Mouse (Mus musculus): Measurements from ENCODE around the gene Il1rap. TPM values are rescaled to one million over a fixed set of nuclear protein-coding genes. Genes with fewer than 3 reads are reported as not detected.

Il1rap gene
- polyA plus RNA-seq, 1 experiment = 1.0 TPM

DNA sequence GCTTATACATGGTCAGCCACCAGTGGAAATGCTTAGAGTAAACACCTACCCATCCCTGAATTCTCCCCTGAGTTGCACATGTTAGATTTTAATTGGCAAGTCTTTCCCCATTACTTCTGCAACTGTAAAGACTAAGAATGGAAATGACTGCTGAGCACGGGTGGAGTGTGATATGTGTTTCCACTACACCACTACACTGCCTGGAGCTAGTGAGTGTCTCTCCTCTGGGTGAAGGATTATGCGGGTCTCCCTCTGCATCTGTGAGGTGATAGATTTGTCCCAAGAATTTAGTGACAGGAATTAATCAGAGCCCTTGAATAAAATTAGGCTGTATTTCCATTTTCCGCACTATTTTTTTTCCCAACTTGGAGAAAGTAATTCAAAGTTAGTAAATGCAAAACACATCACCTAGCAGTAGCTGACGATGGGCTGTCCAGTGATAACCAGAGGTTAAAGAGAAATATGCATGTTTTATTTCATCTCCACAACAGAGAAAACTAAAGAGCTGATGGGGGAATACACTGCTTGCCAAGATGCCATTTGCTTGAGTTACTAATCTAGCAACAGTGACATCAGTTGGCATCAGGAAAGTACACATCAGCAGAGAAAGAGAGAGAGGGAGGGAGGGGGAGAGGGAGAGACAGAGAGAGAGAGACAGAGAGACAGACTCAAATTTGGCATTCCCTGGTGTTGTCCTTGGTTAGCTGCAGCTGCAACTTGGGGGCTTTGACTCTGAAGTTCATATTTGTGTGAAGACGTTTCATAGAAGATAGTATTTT lies 132.2 kb downstream of the Il1rap start:
- Histone ChIP-seq H3K27me3 (ENCODE audit: control insufficient read depth, insufficient read depth, insufficient read length) (no peaks in the 10 kb centered on the region), H3ac (ENCODE audit: control insufficient read depth, insufficient read length) (no peak overlapping the region), H3K36me3 (ENCODE audit: control insufficient read depth, insufficient read depth) (no peaks in the 10 kb centered on the region), H3K4me2 (ENCODE audit: low read depth) (no peak overlapping the region), H3K4me3 (no peak overlapping the region), H3K79me2 (ENCODE audit: control insufficient read depth, insufficient read depth) (no peaks in the 10 kb centered on the region)
- no peak for TF ChIP-seq POLR2AphosphoS2 (IDR thresholded peaks at IDR 0.05; ENCODE audit: insufficient read length, low read depth)
- no peak for TF ChIP-seq SRF (IDR thresholded peaks at IDR 0.05; ENCODE audit: control insufficient read depth, insufficient read length, low read depth)
- no peak for TF ChIP-seq POLR2A (IDR thresholded peaks at IDR 0.05; ENCODE audit: insufficient read length, low read depth)
- TF ChIP-seq MYOG (IDR thresholded peaks at IDR 0.05; ENCODE audit: control insufficient read depth in 1 of 3, insufficient read depth in 1 of 3, insufficient read length in 2 of 3, low read depth in 2 of 3) = no peak
- no peak for TF ChIP-seq USF1 (IDR thresholded peaks at IDR 0.05; ENCODE audit: low read depth)
- TF ChIP-seq E2F4 (IDR thresholded peaks at IDR 0.05; ENCODE audit: insufficient read depth) = no peak
- no peak for TF ChIP-seq CEBPB (IDR thresholded peaks at IDR 0.05; ENCODE audit: insufficient read depth, poor library complexity, severe bottlenecking)
- TF ChIP-seq TCF3 (IDR thresholded peaks at IDR 0.05; ENCODE audit: insufficient read length, low read depth) = no peak
- no peak for TF ChIP-seq MAX (IDR thresholded peaks at IDR 0.05; ENCODE audit: low read depth)
- no peak for TF ChIP-seq TCF12 (IDR thresholded peaks at IDR 0.05; ENCODE audit: insufficient read depth, poor library complexity, severe bottlenecking)
- no peak for TF ChIP-seq REST (IDR thresholded peaks at IDR 0.05; ENCODE audit: insufficient read depth, insufficient read length)

DNA sequence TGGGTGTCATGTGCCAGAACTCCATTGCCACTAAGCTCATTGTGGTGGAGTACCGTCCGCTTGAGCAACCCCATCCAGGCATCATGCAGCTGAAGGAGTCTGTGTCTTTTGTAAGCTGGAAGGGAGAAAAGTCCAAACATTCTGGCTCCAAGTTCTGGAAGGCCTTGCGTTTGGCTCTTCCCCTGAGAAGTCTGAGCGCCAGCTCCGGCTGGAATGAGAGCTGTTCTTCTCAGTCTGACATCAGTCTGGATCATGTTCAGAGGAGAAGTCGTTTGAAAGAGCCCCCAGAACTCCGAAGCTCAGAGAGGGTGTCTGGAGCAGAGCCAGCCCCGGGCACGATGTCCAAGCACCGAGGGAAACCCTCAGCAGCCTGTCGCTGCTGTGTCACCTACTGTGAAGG lies 141.0 kb downstream of the Il1rap start:
- Histone ChIP-seq H3K79me2 (ENCODE audit: control insufficient read depth, insufficient read depth) (no peaks in the 10 kb centered on the region), H3K4me2 (ENCODE audit: low read depth) (no peak overlapping the region), H3K4me3 (no peak overlapping the region), H3K36me3 (ENCODE audit: control insufficient read depth, insufficient read depth) (no peaks in the 10 kb centered on the region), H3ac (ENCODE audit: control insufficient read depth, insufficient read length) (no peak overlapping the region), H3K27me3 (ENCODE audit: control insufficient read depth, insufficient read depth, insufficient read length) (no peaks in the 10 kb centered on the region)
- TF ChIP-seq USF1 (IDR thresholded peaks at IDR 0.05; ENCODE audit: low read depth) = no peak
- no peak for TF ChIP-seq MAX (IDR thresholded peaks at IDR 0.05; ENCODE audit: low read depth)
- TF ChIP-seq TCF12 (IDR thresholded peaks at IDR 0.05; ENCODE audit: insufficient read depth, poor library complexity, severe bottlenecking) = no peak
- no peak for TF ChIP-seq MYOD1 (IDR thresholded peaks at IDR 0.05; ENCODE audit: control insufficient read depth in 1 of 3, insufficient read length in 2 of 3, low read depth in 2 of 3)
- no peak for TF ChIP-seq E2F4 (IDR thresholded peaks at IDR 0.05; ENCODE audit: insufficient read depth)
- no peak for TF ChIP-seq CEBPB (IDR thresholded peaks at IDR 0.05; ENCODE audit: insufficient read depth, poor library complexity, severe bottlenecking)
- TF ChIP-seq SRF (IDR thresholded peaks at IDR 0.05; ENCODE audit: control insufficient read depth, insufficient read length, low read depth) = no peak
- no peak for TF ChIP-seq REST (IDR thresholded peaks at IDR 0.05; ENCODE audit: insufficient read depth, insufficient read length)
- no peak for TF ChIP-seq POLR2A (IDR thresholded peaks at IDR 0.05; ENCODE audit: insufficient read length, low read depth)
- no peak for TF ChIP-seq TCF3 (IDR thresholded peaks at IDR 0.05; ENCODE audit: insufficient read length, low read depth)
- TF ChIP-seq MYOG (IDR thresholded peaks at IDR 0.05; ENCODE audit: control insufficient read depth in 1 of 3, insufficient read depth in 1 of 3, insufficient read length in 2 of 3, low read depth in 2 of 3) = no peak
- TF ChIP-seq POLR2AphosphoS2 (IDR thresholded peaks at IDR 0.05; ENCODE audit: insufficient read length, low read depth) = no peak

DNA sequence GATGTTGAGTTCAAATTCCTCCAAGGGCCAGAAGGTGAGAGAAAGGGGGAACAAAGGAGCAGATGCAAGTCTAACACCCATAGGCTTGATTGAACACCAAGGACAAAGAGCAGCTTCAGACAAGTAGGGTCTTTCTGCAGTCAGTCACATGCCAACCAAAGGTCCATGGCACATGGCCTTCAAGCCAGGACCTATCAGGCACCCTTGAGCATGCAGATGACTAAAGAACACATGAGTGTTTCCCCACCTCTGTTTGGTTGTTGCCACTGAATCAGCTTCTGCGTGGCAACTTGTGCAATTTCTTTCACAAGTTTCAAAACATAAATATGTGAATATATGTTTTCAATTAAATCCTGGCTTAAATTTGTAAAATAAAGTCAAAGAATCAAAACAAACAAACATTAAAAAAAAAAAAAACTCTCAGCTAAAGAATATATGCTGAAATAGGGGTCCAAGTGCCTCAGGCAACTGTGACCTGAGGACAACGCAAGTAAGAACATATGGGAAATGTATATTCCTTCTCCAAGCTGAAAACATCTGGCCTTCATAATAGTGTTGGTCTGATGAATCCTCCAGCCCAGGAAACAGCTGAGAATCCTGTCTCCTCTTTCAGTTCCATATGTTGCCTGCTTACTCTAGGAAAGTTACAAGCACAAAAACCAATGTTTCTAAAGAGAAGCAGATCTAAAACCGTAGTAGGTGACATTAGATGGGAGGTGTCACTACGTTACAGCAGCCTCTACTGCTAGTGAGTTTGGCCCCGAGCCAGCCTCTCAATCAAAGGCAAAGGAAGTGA lies 142.6 kb downstream of the Il1rap start:
- Histone ChIP-seq H3K4me2 (ENCODE audit: low read depth) (no peak overlapping the region), H3K4me3 (no peak overlapping the region), H3K79me2 (ENCODE audit: control insufficient read depth, insufficient read depth) (no peaks in the 10 kb centered on the region), H3K36me3 (ENCODE audit: control insufficient read depth, insufficient read depth) (no peaks in the 10 kb centered on the region), H3ac (ENCODE audit: control insufficient read depth, insufficient read length) (no peak overlapping the region), H3K27me3 (ENCODE audit: control insufficient read depth, insufficient read depth, insufficient read length) (no peaks in the 10 kb centered on the region)
- no peak for TF ChIP-seq MYOG (IDR thresholded peaks at IDR 0.05; ENCODE audit: control insufficient read depth in 1 of 3, insufficient read depth in 1 of 3, insufficient read length in 2 of 3, low read depth in 2 of 3)
- no peak for TF ChIP-seq CEBPB (IDR thresholded peaks at IDR 0.05; ENCODE audit: insufficient read depth, poor library complexity, severe bottlenecking)
- no peak for TF ChIP-seq E2F4 (IDR thresholded peaks at IDR 0.05; ENCODE audit: insufficient read depth)
- TF ChIP-seq USF1 (IDR thresholded peaks at IDR 0.05; ENCODE audit: low read depth) = no peak
- TF ChIP-seq SRF (IDR thresholded peaks at IDR 0.05; ENCODE audit: control insufficient read depth, insufficient read length, low read depth) = no peak
- no peak for TF ChIP-seq MYOD1 (IDR thresholded peaks at IDR 0.05; ENCODE audit: control insufficient read depth in 1 of 3, insufficient read length in 2 of 3, low read depth in 2 of 3)
- TF ChIP-seq TCF3 (IDR thresholded peaks at IDR 0.05; ENCODE audit: insufficient read length, low read depth) = no peak
- TF ChIP-seq REST (IDR thresholded peaks at IDR 0.05; ENCODE audit: insufficient read depth, insufficient read length) = no peak
- no peak for TF ChIP-seq TCF12 (IDR thresholded peaks at IDR 0.05; ENCODE audit: insufficient read depth, poor library complexity, severe bottlenecking)
- no peak for TF ChIP-seq POLR2A (IDR thresholded peaks at IDR 0.05; ENCODE audit: insufficient read length, low read depth)
- no peak for TF ChIP-seq POLR2AphosphoS2 (IDR thresholded peaks at IDR 0.05; ENCODE audit: insufficient read length, low read depth)
- no peak for TF ChIP-seq MAX (IDR thresholded peaks at IDR 0.05; ENCODE audit: low read depth)

- H3K4me3 ChIP-seq = no peak overlapping the region
- H3K27me3 ChIP-seq (ENCODE audit: control insufficient read depth, insufficient read depth, insufficient read length) = no peaks in the 10 kb centered on the region
- no peak overlapping the region for H3K4me2 ChIP-seq (ENCODE audit: low read depth)
- H3ac ChIP-seq (ENCODE audit: control insufficient read depth, insufficient read length) = no peak overlapping the region
- TF ChIP-seq CEBPB (IDR thresholded peaks at IDR 0.05; ENCODE audit: insufficient read depth, poor library complexity, severe bottlenecking) = no peak
- TF ChIP-seq POLR2A (IDR thresholded peaks at IDR 0.05; ENCODE audit: insufficient read length, low read depth) = no peak
- TF ChIP-seq MYOG (IDR thresholded peaks at IDR 0.05; ENCODE audit: control insufficient read depth in 1 of 3, insufficient read depth in 1 of 3, insufficient read length in 2 of 3, low read depth in 2 of 3) = no peak
- no peak for TF ChIP-seq POLR2AphosphoS2 (IDR thresholded peaks at IDR 0.05; ENCODE audit: insufficient read length, low read depth)
- TF ChIP-seq TCF12 (IDR thresholded peaks at IDR 0.05; ENCODE audit: insufficient read depth, poor library complexity, severe bottlenecking) = no peak
- no peak for TF ChIP-seq SRF (IDR thresholded peaks at IDR 0.05; ENCODE audit: control insufficient read depth, insufficient read length, low read depth)
- TF ChIP-seq USF1 (IDR thresholded peaks at IDR 0.05; ENCODE audit: low read depth) = no peak
- TF ChIP-seq MYOD1 (IDR thresholded peaks at IDR 0.05; ENCODE audit: control insufficient read depth in 1 of 3, insufficient read length in 2 of 3, low read depth in 2 of 3) = no peak
- TF ChIP-seq E2F4 (IDR thresholded peaks at IDR 0.05; ENCODE audit: insufficient read depth) = no peak
- TF ChIP-seq MAX (IDR thresholded peaks at IDR 0.05; ENCODE audit: low read depth) = no peak
- no peak for TF ChIP-seq TCF3 (IDR thresholded peaks at IDR 0.05; ENCODE audit: insufficient read length, low read depth)
- H3K36me3 ChIP-seq (ENCODE audit: control insufficient read depth, insufficient read depth) = no peaks in the 10 kb centered on the region
- no peaks in the 10 kb centered on the region for H3K79me2 ChIP-seq (ENCODE audit: control insufficient read depth, insufficient read depth)
Measured at GRCm38 (mm10) chr16:26728139-26728538, 146.6 kb downstream of the Il1rap start.

Data from myocyte (in vitro differentiated cells).